8 mouse cellular contexts compared by ENCODE assay signal in genomic region chr19:16873221-16873861, GRCm38 (mm10). TPM values are rescaled to one million over a fixed set of nuclear protein-coding genes. Genes with fewer than 3 reads are reported as not detected.
DNase-seq lines count a peak whose midpoint lies in the region; ATAC-seq lines count a peak whose summit lies in the region.

TSS of gene Foxb2 (minus strand) at chr19:16873805.

- peaks cover 100% of the 10 kb centered on the region for H3K27me3 ChIP-seq in forebrain, embryonic 13.5 days
- H3K27me3 ChIP-seq in liver, embryonic 12.5 days (replicated peaks), result peaks cover 100% of the 10 kb centered on the region
- H3K27me3 ChIP-seq in stomach, embryonic 15.5 days (replicated peaks), result peaks cover 93% of the 10 kb centered on the region

- peak within 1 kb of the TSS; percentile 50 for H3K4me3 ChIP-seq in forebrain, embryonic 13.5 days
- H3K4me3 ChIP-seq in liver, embryonic 12.5 days, result peak within 1 kb of the TSS; percentile 42
- H3K4me3 ChIP-seq in stomach, embryonic 15.5 days (replicated peaks), result peak within 1 kb of the TSS; percentile 41

- peak within 1 kb of the TSS; percentile 82 for H3K4me2 ChIP-seq in forebrain, embryonic 13.5 days
- peak within 1 kb of the TSS; percentile 60 for H3K4me2 ChIP-seq in liver, embryonic 12.5 days
- peak within 1 kb of the TSS; percentile 81 for H3K4me2 ChIP-seq in stomach, embryonic 15.5 days

- peak; percentile 38; the same call in 1 of the 2 replicates for ATAC-seq in frontal cortex, adult (ENCODE audit: low TSS enrichment)
- ATAC-seq in forebrain, embryonic 13.5 days, result peak; percentile 22
- no peak for ATAC-seq in liver, embryonic 12.5 days
- no peak for ATAC-seq in stomach, embryonic 15.5 days (ENCODE audit: insufficient read depth, low FRiP score, low read depth)

- WGBS in forebrain, embryonic 13.5 days, result 2% methylated on average over 40 of the region's 40 CpGs
- WGBS in liver, embryonic 12.5 days (ENCODE audit: insufficient replicate concordance), result 1% methylated on average over 40 of the region's 40 CpGs
- 1% methylated on average over 40 of the region's 40 CpGs for WGBS in stomach, embryonic 15.5 days

- H3K9me3 ChIP-seq in forebrain, embryonic 13.5 days (replicated peaks), result no peaks in the 10 kb centered on the region
- H3K9me3 ChIP-seq in liver, embryonic 12.5 days (replicated peaks), result no peaks in the 10 kb centered on the region
- H3K9me3 ChIP-seq in stomach, embryonic 15.5 days, result no peaks in the 10 kb centered on the region

- H3K4me1 ChIP-seq in forebrain, embryonic 13.5 days, result peaks cover 71% of the 10 kb centered on the region
- peaks cover 21% of the 10 kb centered on the region for H3K4me1 ChIP-seq in liver, embryonic 12.5 days
- peaks cover 31% of the 10 kb centered on the region for H3K4me1 ChIP-seq in stomach, embryonic 15.5 days

- no peak within 1 kb of the TSS for H3K27ac ChIP-seq in forebrain, embryonic 13.5 days
- no peak within 1 kb of the TSS for H3K27ac ChIP-seq in liver, embryonic 12.5 days
- H3K27ac ChIP-seq in stomach, embryonic 15.5 days, result no peak within 1 kb of the TSS

- DNase-seq in frontal cortex, postnatal 14 days (ENCODE audit: low spot score in 2 of 2), result no peak
- peak; percentile 17 for DNase-seq in CD4-positive helper T cell, adult 2 months (ENCODE audit: low read depth, low spot score)
- DNase-seq in right cerebral cortex, postnatal 36 days (ENCODE audit: low spot score in 2 of 2), result no peak
- DNase-seq in cerebellum, postnatal 25 days, result no peak

- no peaks in the 10 kb centered on the region for H3K36me3 ChIP-seq in forebrain, embryonic 13.5 days (ENCODE audit: poor library complexity, severe bottlenecking)
- no peaks in the 10 kb centered on the region for H3K36me3 ChIP-seq in liver, embryonic 12.5 days
- H3K36me3 ChIP-seq in stomach, embryonic 15.5 days, result no peaks in the 10 kb centered on the region

- peak within 1 kb of the TSS; percentile 54 for H3K9ac ChIP-seq in forebrain, embryonic 13.5 days
- no peak within 1 kb of the TSS for H3K9ac ChIP-seq in liver, embryonic 12.5 days
- no peak within 1 kb of the TSS for H3K9ac ChIP-seq in stomach, embryonic 15.5 days

RNA-seq across cellular contexts. Expression of gene Foxb2, which starts in this region (rescaled TPM):
- 0.14 and 0.39 TPM in 2 replicates for polyA plus RNA-seq in forebrain, embryonic 13.5 days (2015; fragmentation: Nextera tagmentation; extraction: Ambion mirVana)
- not detected in 2 replicates for polyA plus RNA-seq in liver, embryonic 12.5 days (2016; fragmentation: Nextera tagmentation; extraction: Ambion mirVana)
- polyA plus RNA-seq in stomach, embryonic 15.5 days (2015; fragmentation: Nextera tagmentation; extraction: Ambion mirVana), result not detected in 2 replicates

Comparison
In these comparisons a context has a peak if more than half of its experiments do, and no peak if none do; other contexts are left out.
1. Peak in ATAC-seq, H3K4me3 ChIP-seq, H3K9ac ChIP-seq and H3K4me2 ChIP-seq in forebrain, embryonic 13.5 days; RNA of the gene not detected or under 1 TPM.